Mouse (Mus musculus): ENCODE measurements around the gene Pcbp4. TPM values are rescaled to one million over a fixed set of nuclear protein-coding genes. Genes with fewer than 3 reads are reported as not detected.

The Pcbp4 gene
- polyA plus RNA-seq, 1 experiment from 2014 or later = 7.4 TPM

GRCm38 (mm10) chr9:106454888-106455681, 2.0 kb downstream of the Pcbp4 start:
- Histone ChIP-seq H3K9me3 (replicated peaks) (no peaks in the 10 kb centered on the region), H3K4me3 (replicated peaks) (peak overlapping the region; percentile 62), H3K27me3 (peaks cover 52% of the 10 kb centered on the region), H3K36me3 (replicated peaks) (no peaks in the 10 kb centered on the region; the same call in 1 of the 2 replicates), H3K4me1 (replicated peaks) (peaks cover 46% of the 10 kb centered on the region), H3K9ac (no peak overlapping the region), H3K27ac (replicated peaks) (no peak overlapping the region), H3K4me2 (peak overlapping the region; percentile 88)
- WGBS (ENCODE audit: insufficient replicate concordance) = 16% methylated on average over 17 of the region's 17 CpGs
- no peak for ATAC-seq (ENCODE audit: insufficient read depth)

- WGBS (ENCODE audit: insufficient replicate concordance) = 58% methylated on average over 15 of the region's 15 CpGs
These were observed 3.5 kb downstream of the Pcbp4 start for GRCm38 (mm10) chr9:106456325-106457162.

GRCm38 (mm10) chr9:106457163-106457559, 4.1 kb downstream of the Pcbp4 start:
- Histone ChIP-seq H3K9me3 (replicated peaks) (no peaks in the 10 kb centered on the region), H3K9ac (no peak overlapping the region), H3K27me3 (peaks cover 36% of the 10 kb centered on the region), H3K4me2 (no peak overlapping the region), H3K36me3 (replicated peaks) (no peaks in the 10 kb centered on the region), H3K4me1 (replicated peaks) (peaks cover 35% of the 10 kb centered on the region), H3K27ac (replicated peaks) (no peak overlapping the region), H3K4me3 (replicated peaks) (no peak overlapping the region)
- no peak for ATAC-seq (ENCODE audit: insufficient read depth)
- 75% methylated on average over 9 of the region's 9 CpGs for WGBS (ENCODE audit: insufficient replicate concordance)

More at GRCm38 (mm10) chr9:106456325-106457162, 3.5 kb downstream of the Pcbp4 start:
- H3K4me2 ChIP-seq = no peak overlapping the region
- H3K9me3 ChIP-seq (replicated peaks) = no peaks in the 10 kb centered on the region
- no peak overlapping the region for H3K4me3 ChIP-seq (replicated peaks)
- no peak overlapping the region for H3K27ac ChIP-seq (replicated peaks)
- peaks cover 42% of the 10 kb centered on the region for H3K27me3 ChIP-seq
- no peaks in the 10 kb centered on the region; the same call in 1 of the 2 replicates for H3K36me3 ChIP-seq (replicated peaks)
- no peak for ATAC-seq (ENCODE audit: insufficient read depth)
- peaks cover 41% of the 10 kb centered on the region for H3K4me1 ChIP-seq (replicated peaks)
- H3K9ac ChIP-seq = no peak overlapping the region

GRCm38 (mm10) chr9:106457920-106458319, 4.8 kb downstream of the Pcbp4 start:
- H3K4me1 ChIP-seq (replicated peaks) = peaks cover 27% of the 10 kb centered on the region
- H3K27ac ChIP-seq (replicated peaks) = no peak overlapping the region
- H3K9ac ChIP-seq = no peak overlapping the region
- no peaks in the 10 kb centered on the region for H3K9me3 ChIP-seq (replicated peaks)
- ATAC-seq (ENCODE audit: insufficient read depth) = no peak
- H3K4me3 ChIP-seq (replicated peaks) = no peak overlapping the region
- H3K27me3 ChIP-seq = peaks cover 29% of the 10 kb centered on the region
- H3K4me2 ChIP-seq = no peak overlapping the region
- H3K36me3 ChIP-seq (replicated peaks) = no peaks in the 10 kb centered on the region
- WGBS (ENCODE audit: insufficient replicate concordance) = 76% methylated on average over 5 of the region's 5 CpGs

- no peak for ATAC-seq (ENCODE audit: insufficient read depth)
- WGBS (ENCODE audit: insufficient replicate concordance) = 67% methylated on average over 15 of the region's 15 CpGs
- no peaks in the 10 kb centered on the region for H3K9me3 ChIP-seq (replicated peaks)
- no peaks in the 10 kb centered on the region for H3K36me3 ChIP-seq (replicated peaks)
- H3K27ac ChIP-seq (replicated peaks) = no peak overlapping the region
- H3K4me2 ChIP-seq = no peak overlapping the region
- H3K9ac ChIP-seq = no peak overlapping the region
- no peak overlapping the region for H3K4me3 ChIP-seq (replicated peaks)
- H3K4me1 ChIP-seq (replicated peaks) = peaks cover 12% of the 10 kb centered on the region
- H3K27me3 ChIP-seq = peaks cover 29% of the 10 kb centered on the region
These were observed 6.9 kb downstream of the Pcbp4 start for GRCm38 (mm10) chr9:106459946-106460345.

- H3K27ac ChIP-seq (replicated peaks) = no peak overlapping the region
- peaks cover 6% of the 10 kb centered on the region for H3K4me1 ChIP-seq (replicated peaks)
- H3K4me3 ChIP-seq (replicated peaks) = no peak overlapping the region
- H3K36me3 ChIP-seq (replicated peaks) = no peaks in the 10 kb centered on the region
- H3K27me3 ChIP-seq = peaks cover 29% of the 10 kb centered on the region
- H3K9me3 ChIP-seq (replicated peaks) = no peaks in the 10 kb centered on the region
- H3K9ac ChIP-seq = no peak overlapping the region
- H3K4me2 ChIP-seq = no peak overlapping the region
- no peak for ATAC-seq (ENCODE audit: insufficient read depth)
- 71% methylated on average over 18 of the region's 18 CpGs for WGBS (ENCODE audit: insufficient replicate concordance)
These were observed 7.4 kb downstream of the Pcbp4 start for GRCm38 (mm10) chr9:106460401-106461025.

GRCm38 (mm10) chr9:106461026-106461415, 7.9 kb downstream of the Pcbp4 start:
- no peaks in the 10 kb centered on the region for H3K36me3 ChIP-seq (replicated peaks)
- H3K9me3 ChIP-seq (replicated peaks) = no peaks in the 10 kb centered on the region
- H3K4me2 ChIP-seq = no peak overlapping the region
- peaks cover 32% of the 10 kb centered on the region for H3K27me3 ChIP-seq
- H3K27ac ChIP-seq (replicated peaks) = no peak overlapping the region
- no peak overlapping the region for H3K9ac ChIP-seq
- H3K4me3 ChIP-seq (replicated peaks) = no peak overlapping the region
- peaks cover 5% of the 10 kb centered on the region for H3K4me1 ChIP-seq (replicated peaks)
- 73% methylated on average over 9 of the region's 9 CpGs for WGBS (ENCODE audit: insufficient replicate concordance)
- no peak for ATAC-seq (ENCODE audit: insufficient read depth)

GRCm38 (mm10) chr9:106461641-106462429, 8.7 kb downstream of the Pcbp4 start:
- Histone ChIP-seq H3K36me3 (replicated peaks) (no peaks in the 10 kb centered on the region), H3K9me3 (replicated peaks) (no peaks in the 10 kb centered on the region), H3K27me3 (peaks cover 39% of the 10 kb centered on the region), H3K4me1 (replicated peaks) (peaks cover 5% of the 10 kb centered on the region), H3K4me2 (no peak overlapping the region), H3K27ac (replicated peaks) (no peak overlapping the region), H3K4me3 (replicated peaks) (no peak overlapping the region), H3K9ac (no peak overlapping the region)
- ATAC-seq (ENCODE audit: insufficient read depth) = no peak
- WGBS (ENCODE audit: insufficient replicate concordance) = 66% methylated on average over 16 of the region's 16 CpGs

GRCm38 (mm10) chr9:106462430-106462800, 9.3 kb downstream of the Pcbp4 start:
- no peak overlapping the region for H3K4me2 ChIP-seq
- H3K27ac ChIP-seq (replicated peaks) = no peak overlapping the region
- WGBS (ENCODE audit: insufficient replicate concordance) = 80% methylated on average over 12 of the region's 12 CpGs
- peaks cover 43% of the 10 kb centered on the region for H3K27me3 ChIP-seq
- ATAC-seq (ENCODE audit: insufficient read depth) = no peak
- no peak overlapping the region for H3K4me3 ChIP-seq (replicated peaks)
- H3K9ac ChIP-seq = no peak overlapping the region
- no peaks in the 10 kb centered on the region for H3K36me3 ChIP-seq (replicated peaks)
- H3K4me1 ChIP-seq (replicated peaks) = peaks cover 5% of the 10 kb centered on the region
- no peaks in the 10 kb centered on the region for H3K9me3 ChIP-seq (replicated peaks)

- no peaks in the 10 kb centered on the region for H3K9me3 ChIP-seq (replicated peaks)
- no peaks in the 10 kb centered on the region for H3K36me3 ChIP-seq (replicated peaks)
- WGBS (ENCODE audit: insufficient replicate concordance) = 77% methylated on average over 21 of the region's 21 CpGs
- peaks cover 5% of the 10 kb centered on the region for H3K4me1 ChIP-seq (replicated peaks)
- no peak overlapping the region for H3K4me3 ChIP-seq (replicated peaks)
- H3K4me2 ChIP-seq = no peak overlapping the region
- H3K27me3 ChIP-seq = peaks cover 43% of the 10 kb centered on the region
- no peak overlapping the region for H3K9ac ChIP-seq
- no peak for ATAC-seq (ENCODE audit: insufficient read depth)
- H3K27ac ChIP-seq (replicated peaks) = no peak overlapping the region
These were observed 10.3 kb downstream of the Pcbp4 start for GRCm38 (mm10) chr9:106463122-106464063.

Measured in liver, embryonic 15.5 days (tissue).